Mouse (Mus musculus) megakaryocyte, embryonic 14.5 days (primary cell): Measurements from ENCODE around the gene Ptpru.

Source experiments
- FLI1 ChIP-seq: IDR thresholded peaks from 2 replicates; pipeline ENCODE4 v1.6.1; 2012; ENCODE audit warnings: low read length, inconsistent platforms, mixed read lengths
- GATA1 ChIP-seq: IDR thresholded peaks from 3 replicates; pipeline ENCODE4 v1.6.1; 2012; ENCODE audit warnings: mixed read lengths, low read length, inconsistent platforms, borderline replicate concordance

- TF ChIP-seq FLI1 (no peak), GATA1 (no peak)
Observed at GRCm38 (mm10) chr4:131744685-131745043, 93.4 kb downstream of the Ptpru start.
